Mouse (Mus musculus) granulocyte monocyte progenitor cell, adult 5-6 weeks (primary cell): ENCODE data around the gene Ctnna2. TPM values are rescaled to one million over a fixed set of nuclear protein-coding genes. Genes with fewer than 3 reads are reported as not detected.

Experiments used
- ATAC-seq: replicated peaks from 2 replicates; pipeline ENCODE4 v1.8.0; 2016; ENCODE audit warnings: mild to moderate bottlenecking, moderate TSS enrichment, inconsistent platforms; ENCODE audit not compliant: poor library complexity, severe bottlenecking
- total RNA-seq, 2 experiments: library from RNA; stranded (forward) in 1 of 2; stranded (reverse) in 1 of 2; fragments of 200-712, 200-1000 nt in 1 of 2; fragments of >200 nt in 1 of 2; fragmentation: Nextera tagmentation in 1 of 2; gene quantifications; 2 replicates each; pipeline ENCODE4 v1.2.3; 2014 to 2017

The Ctnna2 gene
- total RNA-seq, 2 experiments from 2014 or later: not detected

DNA sequence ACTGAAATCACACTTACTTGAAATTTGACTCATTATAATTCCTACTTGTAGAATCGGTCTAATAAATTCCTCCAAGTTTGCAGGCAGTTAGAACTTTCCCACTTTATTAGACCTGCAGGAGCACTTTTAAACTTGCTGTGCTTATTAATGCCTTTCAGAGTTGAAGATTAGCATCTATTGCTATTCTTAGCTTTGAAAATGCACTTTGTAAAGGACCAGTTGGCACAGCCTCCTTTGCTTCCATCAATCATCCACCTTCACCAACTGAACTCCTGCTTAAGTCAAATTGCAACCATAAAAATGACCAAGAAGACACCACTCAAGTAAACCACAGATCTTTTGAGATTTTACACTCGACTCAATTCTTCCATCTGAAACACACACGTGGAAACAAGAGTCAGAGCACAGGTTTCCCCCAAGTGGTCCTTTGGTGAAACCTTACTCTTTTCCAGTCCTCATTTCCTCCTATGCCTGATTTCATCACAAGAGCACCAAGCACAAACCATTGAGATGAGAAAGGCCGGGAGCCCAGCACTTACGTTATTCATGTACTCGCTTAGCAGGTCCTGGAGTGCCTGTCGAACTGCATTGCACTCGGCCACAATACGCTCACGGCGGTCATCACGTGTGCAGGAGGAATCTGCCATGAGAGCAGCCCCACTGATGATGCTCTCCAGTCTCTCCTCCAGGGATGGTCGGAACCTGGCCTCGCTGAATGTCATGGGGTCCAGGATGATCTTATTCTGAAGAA, 374.7 kb downstream of the Ctnna2 start:
- no peak for ATAC-seq

DNA sequence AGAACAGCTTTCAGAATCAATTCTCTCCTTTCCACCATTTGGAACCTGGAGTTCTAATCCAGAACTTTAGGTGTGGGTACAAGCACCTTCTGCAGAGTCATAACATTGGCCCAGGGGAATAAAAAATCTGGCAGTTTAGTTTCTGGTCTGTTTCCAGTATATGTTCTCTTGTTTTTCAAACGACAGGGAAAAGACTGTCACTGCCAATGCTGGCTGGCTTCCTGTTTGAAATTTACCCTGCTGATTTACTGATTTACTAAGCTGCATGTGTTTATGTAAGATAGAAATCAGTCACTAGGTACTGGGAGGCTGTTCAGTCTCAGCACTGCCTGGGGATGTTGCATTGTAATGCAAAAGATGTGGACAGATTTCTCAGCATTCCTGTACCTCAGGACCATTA, 375.6 kb downstream of the Ctnna2 start:
- no peak for ATAC-seq

DNA sequence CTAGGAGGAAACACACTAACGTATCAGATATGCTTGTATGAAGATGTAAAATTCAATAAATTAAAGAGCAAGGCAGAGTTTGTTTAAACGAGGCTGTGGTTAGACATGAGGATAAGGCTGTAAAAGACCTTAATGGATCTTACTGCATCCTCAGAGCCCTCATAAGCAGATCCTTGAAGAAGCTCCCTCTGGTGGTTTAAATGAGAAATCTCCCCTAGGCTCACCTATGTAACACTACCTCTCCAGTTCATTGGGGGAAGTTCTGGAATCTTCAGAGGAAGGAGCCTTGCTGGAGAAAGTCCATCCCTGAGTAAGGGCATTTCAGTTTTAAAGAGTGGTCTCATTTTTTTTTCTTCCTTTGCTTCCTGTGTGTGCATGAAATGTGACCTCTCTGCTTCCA, 380.3 kb downstream of the Ctnna2 start:
- ATAC-seq: no peak

DNA sequence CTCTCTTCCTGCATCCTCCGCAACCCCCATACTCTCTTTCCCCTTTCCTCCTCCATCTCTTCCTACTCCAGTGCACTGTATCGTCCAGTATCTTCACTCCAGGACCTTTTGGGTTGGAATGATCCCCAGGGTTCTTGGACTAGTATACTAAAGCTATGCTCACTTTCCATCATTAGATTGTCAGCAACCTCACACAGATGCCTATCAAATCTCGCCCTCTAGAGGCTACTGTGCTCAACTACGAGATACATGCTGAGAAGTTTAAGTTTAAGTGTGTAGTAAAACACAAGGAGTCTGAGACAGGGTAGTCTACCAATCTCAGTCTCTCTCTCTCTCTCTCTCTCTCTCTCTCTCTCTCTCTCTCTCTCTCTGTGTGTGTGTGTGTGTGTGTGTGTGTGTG, 396.9 kb downstream of the Ctnna2 start:
- ATAC-seq: no peak

DNA sequence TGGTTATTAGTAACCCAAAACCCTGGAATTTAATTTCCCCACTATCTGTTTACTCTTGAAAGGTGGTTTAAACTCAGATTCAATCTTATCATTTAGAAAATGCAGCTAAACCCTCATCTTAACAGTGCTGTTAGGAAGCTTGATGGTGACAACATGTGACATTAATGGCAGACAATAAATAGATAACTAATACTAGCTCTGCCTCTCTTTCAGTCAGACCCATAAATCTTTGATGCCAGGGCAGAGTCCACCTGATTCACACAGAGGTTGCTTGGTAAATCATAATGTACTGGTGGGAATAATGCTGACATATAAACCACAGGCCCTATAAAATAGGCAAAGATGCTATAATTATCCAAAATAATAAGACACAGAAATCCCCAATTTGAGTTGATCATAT, 398.6 kb downstream of the Ctnna2 start:
- no peak for ATAC-seq

DNA sequence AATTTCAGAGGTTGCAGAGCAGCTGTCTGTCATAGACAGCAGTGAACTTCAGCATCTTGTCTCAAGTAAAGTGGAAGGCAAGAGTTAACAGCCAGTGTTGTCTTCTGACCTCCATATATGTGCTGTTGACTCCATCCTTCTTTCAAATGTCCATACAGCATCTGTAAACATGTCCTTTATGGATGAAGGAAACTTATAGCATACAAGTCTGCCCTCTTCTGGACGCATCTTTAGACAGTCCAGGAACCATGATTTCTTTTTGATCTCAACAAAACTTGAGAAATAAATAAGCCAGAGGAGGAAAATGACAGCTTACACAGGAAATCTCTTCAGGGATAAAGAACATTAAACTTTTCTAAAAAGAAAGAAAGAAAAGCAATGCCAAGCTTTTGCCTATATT, 400.9 kb downstream of the Ctnna2 start:
- no peak for ATAC-seq

DNA sequence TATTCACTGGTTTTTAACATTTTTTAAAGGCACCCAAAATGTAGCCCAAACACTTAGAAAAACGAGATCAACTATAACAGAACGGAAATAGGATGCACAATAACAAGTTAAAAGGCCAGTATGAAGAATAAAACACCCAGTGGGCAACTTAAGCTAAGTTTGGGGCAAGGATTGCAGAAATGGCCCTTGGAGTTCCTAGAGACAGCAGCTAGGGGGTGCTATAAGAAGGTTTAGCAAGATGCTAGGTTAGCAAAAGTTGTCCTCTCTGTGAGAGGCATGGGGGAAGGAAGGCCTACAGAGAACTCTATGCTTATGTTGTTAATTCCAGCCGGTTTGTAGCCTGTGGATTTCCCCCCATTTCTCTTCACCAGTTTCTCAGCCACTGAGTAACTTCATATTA, 401.9 kb downstream of the Ctnna2 start:
- no peak for ATAC-seq

DNA sequence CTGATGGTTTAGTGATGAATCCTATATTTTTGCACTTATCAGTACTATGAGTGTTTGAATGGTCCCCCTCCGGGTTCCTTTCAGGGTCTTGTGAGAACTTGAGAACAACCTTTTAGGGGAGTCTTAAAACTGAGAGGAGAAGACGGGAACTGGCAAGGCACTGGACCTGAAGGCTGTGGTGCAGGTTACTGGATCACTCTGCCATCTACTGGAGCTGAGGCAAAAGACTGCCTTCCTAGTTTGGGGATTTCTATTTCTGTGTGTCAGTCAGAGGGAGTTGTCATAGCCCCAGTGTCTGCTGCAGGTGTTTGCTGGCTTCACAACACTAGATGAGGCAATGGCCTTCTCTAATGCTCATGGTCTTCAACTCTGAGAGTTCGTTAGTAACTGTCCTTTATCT, 406.9 kb downstream of the Ctnna2 start:
- no peak for ATAC-seq

DNA sequence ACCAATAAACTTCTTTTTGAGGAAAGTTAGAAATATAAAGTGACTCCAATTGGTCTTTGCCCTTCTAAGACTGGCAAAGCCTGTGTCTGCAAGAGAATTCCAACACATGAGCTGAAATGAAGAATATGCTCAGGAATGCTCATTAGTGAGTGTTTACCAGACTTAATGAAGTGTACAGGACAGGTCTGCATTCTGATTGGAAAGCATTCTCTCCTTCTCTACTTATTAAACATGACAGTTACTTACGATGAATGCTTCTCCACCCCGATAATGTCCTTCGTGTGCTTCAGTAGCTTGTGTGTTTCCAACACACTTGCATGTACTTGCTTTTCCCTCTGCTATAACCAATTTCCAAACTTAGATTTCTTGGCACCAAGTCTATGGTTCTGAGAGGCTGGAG, 409.6 kb downstream of the Ctnna2 start:
- ATAC-seq: no peak

DNA sequence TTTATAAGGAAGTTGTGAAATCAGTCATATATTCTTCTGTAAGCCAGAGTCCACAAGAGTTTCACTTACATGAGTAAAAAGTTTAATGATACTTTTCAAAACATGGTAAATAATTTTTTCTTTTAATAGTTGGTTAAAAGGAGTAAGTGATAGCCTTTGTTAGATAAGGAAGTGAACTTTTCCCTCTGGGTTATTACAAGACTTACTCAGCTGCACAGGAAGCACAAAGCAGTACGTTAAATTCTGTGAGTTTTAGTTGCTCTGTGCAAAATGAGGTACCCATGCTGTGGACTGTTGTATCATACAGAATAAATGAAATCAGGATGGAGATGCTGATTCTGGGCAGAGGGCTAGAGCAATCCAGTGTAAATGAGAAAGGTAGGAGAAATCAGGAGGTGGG, 423.3 kb downstream of the Ctnna2 start:
- no peak for ATAC-seq

DNA sequence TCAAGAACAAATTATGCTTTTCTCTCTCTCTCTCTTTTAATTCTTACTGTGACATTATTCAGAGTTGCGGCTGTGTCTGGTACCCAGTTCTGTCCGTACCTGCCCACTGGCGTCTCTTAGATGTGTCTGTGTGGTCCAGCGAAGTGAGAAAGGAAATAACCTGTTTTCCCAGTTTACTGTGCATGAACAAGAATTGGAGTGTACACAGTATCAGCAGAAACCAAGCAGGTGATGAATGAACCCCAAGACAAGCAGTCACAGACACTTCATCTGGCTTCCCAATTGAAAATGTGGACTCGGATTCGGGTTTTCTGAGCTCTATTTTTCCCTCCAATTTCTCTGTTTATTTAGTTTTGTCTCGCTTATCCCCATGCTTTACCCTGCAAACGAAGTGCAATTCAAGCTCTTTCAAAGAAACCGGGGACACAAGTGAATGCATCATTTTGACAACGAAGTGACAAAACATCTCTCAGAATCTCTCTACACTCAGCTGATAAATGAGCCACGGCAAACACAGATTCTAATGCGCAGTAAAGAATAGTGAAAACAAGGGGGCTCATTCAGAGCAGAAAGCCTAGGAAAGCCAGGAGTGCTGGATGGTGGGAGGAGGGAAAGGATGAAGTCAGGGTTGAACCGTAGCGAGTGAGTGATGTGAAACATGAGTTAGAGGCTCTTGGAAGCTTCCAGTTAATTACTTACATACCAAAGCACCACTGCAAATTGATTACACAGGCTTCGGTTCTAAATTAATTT, 442.3 kb downstream of the Ctnna2 start:
- no peak for ATAC-seq

DNA sequence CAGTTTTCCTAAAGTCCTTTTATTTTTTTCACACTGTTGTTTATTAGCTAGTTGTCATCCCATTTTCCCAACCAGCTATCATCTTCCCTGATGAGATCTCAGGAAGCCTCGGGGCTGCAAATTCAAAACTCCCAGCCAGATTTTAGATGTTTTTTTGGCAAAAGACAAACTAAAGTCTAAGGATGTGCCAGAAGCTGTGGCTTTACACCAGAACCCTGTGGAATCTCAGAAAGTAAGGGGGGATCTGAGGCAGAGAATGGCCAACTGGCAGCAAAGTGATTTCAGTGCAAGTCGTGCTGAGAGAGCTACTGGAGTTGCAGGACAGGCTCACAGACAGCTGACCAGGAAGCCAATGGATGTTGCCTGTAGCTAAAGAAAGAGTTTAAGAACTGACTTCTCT, 451.9 kb downstream of the Ctnna2 start:
- ATAC-seq: no peak

DNA sequence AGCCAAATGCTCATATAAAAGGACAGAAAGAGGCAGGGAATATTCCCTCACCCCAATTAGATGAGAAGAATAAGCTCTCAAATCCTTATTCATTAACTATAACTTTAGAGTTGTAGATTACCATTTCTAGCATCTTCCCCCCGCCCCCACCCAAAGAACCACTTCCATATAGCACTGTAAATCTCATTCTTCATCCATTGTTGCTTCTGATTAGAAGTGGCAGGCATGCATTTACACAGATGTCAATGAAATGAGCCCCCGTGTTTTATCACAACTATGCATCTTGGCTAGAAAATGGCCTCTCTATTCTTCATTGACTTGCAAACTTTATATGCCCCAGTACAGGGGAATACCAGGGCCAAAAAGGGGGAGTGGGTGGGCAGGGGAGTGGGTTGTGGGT, 457.7 kb downstream of the Ctnna2 start:
- ATAC-seq: no peak

DNA sequence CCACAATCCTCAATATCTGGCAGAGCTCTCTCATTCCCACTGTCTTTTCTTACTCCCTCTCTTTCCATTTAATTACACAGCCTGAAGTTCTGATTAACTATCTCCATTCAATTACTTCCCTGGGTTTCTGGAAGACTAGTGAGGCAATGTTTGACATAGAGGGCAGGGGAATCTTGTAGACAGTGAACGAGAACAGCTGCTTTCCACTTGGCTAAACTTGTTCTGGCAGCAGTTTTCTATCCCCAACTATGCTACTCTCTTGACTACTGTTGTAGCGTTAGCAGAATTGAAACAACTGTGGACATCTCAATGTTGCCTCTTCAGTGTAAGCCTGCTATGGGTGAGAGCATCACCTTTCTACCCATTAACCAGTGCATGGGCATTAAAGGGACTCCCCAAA, 463.0 kb downstream of the Ctnna2 start:
- no peak for ATAC-seq

DNA sequence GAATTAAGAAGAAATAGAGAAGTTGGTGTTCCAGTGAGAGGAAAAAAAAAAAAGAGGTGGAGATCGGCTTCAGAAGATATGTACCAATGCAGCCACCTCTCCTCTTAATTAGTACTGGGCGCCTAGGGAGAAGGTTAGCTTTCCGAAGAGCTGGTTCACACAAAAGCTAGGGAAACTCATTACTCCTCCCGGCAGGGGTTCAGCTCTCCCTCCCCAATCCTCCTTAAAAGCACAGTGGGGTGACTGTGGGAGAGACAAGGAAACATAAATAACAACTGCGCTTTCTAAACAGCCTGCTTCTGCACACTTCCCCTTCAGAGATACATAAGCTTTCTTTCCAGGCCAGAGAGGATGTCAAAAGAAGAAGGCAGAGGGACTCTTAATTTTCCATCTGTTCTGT, 467.7 kb downstream of the Ctnna2 start:
- no peak for ATAC-seq

DNA sequence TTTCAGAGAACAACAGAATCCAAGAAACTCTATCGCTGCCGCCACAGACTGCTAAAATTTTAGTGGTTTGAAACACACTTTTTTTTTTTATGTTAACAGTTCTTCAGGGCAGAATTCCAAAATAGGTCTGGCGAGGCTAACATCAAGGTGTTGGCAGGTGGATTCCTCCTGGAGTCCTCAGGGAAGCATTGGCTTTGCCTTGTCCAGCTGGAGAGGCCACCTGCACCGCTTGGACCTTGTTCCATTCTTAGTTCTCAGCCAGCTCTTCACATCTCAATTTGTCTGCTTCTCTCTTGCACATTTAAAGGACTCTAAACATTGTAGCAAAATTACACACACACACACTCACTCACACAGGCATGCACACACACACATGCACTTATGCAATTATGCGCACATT, 487.8 kb downstream of the Ctnna2 start:
- ATAC-seq: no peak

DNA sequence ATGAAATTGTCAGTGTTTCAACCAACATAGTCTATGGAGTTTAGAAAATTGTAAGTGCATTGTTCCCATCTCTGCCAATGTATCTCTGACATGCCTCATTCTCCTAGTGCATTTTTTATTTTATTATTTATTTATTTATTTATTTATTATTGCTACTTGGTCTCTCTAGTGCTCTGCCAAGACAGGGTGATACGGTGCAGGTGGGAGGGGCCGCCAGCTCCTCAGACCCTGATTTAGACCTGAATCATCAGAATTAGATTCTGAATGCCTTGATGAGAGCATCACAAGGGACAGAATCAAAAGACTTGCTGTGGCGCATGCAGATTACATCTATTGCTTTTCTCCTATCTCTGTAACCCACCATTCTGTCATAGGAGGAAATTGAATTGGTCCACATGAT, 492.8 kb downstream of the Ctnna2 start:
- ATAC-seq: no peak

DNA sequence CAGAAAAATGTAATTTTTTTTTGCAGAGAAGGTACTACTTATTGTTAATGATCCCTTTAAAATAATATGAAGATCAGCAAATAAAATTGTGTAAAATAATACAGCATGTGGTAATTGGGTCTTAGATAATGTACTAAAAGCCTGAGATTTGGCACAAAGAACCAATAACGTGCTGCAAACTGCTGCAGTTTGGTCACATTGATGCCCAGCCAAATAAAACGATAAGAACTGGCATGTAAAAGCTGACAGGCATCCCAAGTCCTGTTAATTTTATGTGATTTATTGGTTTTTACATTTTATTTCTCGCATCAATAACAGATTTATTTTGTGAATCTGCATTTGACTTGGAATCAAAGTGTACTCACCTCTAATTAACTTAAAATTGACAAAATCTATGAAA, 497.4 kb downstream of the Ctnna2 start:
- no peak for ATAC-seq

DNA sequence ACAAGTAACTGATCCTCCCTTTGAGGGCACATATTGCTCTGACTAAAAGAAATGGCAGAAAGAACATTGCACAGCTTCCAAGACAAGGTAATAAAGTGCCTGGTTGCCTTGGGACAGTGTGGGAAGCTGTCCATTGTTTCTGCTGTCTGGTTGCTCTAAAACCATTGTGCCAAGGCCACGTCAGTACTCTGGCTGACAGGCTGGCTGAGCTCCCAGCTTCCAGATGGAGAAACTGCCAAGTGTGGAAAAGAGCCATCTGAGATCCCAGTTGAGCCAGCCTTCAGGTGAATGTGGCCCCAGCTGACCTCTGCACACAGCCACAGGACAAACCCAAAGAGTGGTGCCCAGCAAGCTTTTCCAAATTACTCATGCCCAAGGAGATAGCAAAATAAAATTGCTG, 504.1 kb downstream of the Ctnna2 start:
- no peak for ATAC-seq

DNA sequence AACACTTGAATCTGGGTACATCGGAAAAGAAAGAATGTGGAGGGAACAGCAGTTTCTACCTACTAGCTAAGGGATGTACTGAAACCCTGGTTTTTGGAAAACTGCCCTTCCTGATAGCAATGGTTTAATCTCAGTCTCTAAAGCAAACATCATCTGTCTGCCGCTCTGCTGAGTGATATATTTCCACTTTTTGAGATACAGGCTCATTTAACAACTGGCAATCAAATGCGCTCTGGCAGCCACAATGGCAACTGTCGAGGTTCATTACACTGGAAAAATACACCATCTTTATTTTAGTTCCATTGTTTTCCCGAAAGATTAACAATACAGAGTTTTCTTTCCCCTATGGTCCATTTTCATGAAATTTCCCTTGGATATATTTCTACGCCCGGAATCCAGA, 506.2 kb downstream of the Ctnna2 start:
- ATAC-seq: no peak

DNA sequence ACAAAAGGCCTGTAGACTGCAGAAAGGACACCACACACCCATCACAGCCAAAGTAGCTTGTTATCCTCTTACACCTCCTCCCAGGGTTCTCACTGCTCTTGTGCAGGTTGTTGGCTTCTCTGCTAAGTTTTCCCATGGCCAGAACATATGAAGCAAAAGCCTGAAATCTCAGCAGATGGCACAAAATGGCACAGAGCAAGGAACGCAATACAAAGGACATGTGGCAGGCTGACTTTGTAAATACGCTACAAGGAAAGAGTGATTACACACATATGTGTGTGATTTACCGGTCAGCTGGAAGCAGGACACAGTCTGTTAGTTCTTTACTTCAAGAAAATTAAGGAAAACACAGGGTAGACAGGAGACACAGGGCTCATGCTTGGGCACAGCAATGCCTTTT, 511.4 kb downstream of the Ctnna2 start:
- no peak for ATAC-seq

DNA sequence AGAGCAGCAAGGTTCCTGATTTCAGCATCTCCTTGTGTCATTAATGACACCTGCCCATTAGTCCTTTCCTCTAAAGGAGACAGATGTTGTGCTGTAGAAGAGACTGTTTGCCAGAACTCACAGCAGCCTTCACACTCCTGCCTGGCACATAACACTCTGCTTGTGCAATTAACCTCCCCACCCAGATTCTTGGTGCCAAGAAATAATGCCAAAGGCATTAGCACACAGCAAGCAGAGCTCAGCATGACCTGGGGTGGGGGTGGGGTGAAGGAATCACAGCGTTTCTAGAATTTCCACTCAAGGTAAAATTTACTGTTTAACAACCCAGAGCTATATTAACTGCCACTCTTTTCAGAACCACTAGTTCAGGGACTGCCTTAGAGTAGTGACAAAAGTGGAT, 516.8 kb downstream of the Ctnna2 start:
- ATAC-seq: no peak
